Mouse (Mus musculus) limb, embryonic 14.5 days (tissue): ENCODE results near the gene Gltpd2. TPM values are rescaled to one million over a fixed set of nuclear protein-coding genes. Genes with fewer than 3 reads are reported as not detected.

Experiments
- ATAC-seq: fragments of 200-750 bp; cut with Nextera tagmentation; 2 replicates; pipeline ENCODE4 v1.8.0; 2017; ENCODE audit warnings: low read depth, moderate number of reproducible peaks, moderate TSS enrichment; ENCODE audit not compliant: low FRiP score
- DNase-seq: peaks from one replicate; pipeline ENCODE4 v3.0.0-alpha.2; 2015; ENCODE audit warnings: low spot score
- H3K27ac ChIP-seq: fragments of 300-500 bp; sonication (generic); replicated peaks from 2 replicates; pipeline ENCODE4 v1.5.1; 2014; ENCODE audit warnings: low read depth, mild to moderate bottlenecking, low read length, moderate library complexity, mixed read lengths
- H3K27me3 ChIP-seq: fragments of 300-500 bp; sonication (generic); 2 replicates; pipeline ENCODE4 v1.6.1; 2014; ENCODE audit warnings: low read length, mixed read lengths; ENCODE audit not compliant: control insufficient read depth, insufficient read depth
- H3K36me3 ChIP-seq: fragments of 300-500 bp; sonication (generic); 2 replicates; pipeline ENCODE4 v1.6.1; 2014; ENCODE audit warnings: mild to moderate bottlenecking, low read length, moderate library complexity, mixed read lengths; ENCODE audit not compliant: control insufficient read depth, insufficient read depth
- H3K4me1 ChIP-seq: fragments of 300-500 bp; sonication (generic); 2 replicates; pipeline ENCODE4 v1.6.1; 2014; ENCODE audit warnings: antibody characterized with exemption, low read length, mixed read lengths; ENCODE audit not compliant: control insufficient read depth, insufficient read depth
- H3K4me2 ChIP-seq: fragments of 300-500 bp; sonication (generic); replicated peaks from 2 replicates; pipeline ENCODE4 v1.6.1; 2014; ENCODE audit warnings: low read depth, mild to moderate bottlenecking, low read length, moderate library complexity; ENCODE audit not compliant: severe bottlenecking
- H3K4me3 ChIP-seq: fragments of 300-500 bp; sonication (generic); replicated peaks from 2 replicates; pipeline ENCODE4 v1.5.1; 2014; ENCODE audit warnings: low read length
- H3K9ac ChIP-seq: fragments of 300-500 bp; sonication (generic); 2 replicates; pipeline ENCODE4 v1.6.1; 2014; ENCODE audit warnings: mild to moderate bottlenecking, low read depth, low read length, moderate library complexity; ENCODE audit not compliant: severe bottlenecking
- H3K9me3 ChIP-seq: fragments of 300-500 bp; sonication (generic); 2 replicates; pipeline ENCODE4 v1.6.1; 2016; ENCODE audit warnings: low read length; ENCODE audit not compliant: control insufficient read depth
- POLR2A ChIP-seq: fragments of 200-500 bp; IDR thresholded peaks from 2 replicates; pipeline ENCODE4 v1.8.0; 2012; ENCODE audit warnings: inconsistent platforms, mild to moderate bottlenecking, moderate library complexity, borderline replicate concordance; ENCODE audit not compliant: insufficient read depth, insufficient read length; ENCODE audit errors: extremely low read depth
- WGBS: fragments of 180-500 bp; shearing (Covaris S2); extraction: QIAGEN DNeasy Blood & Tissue Kit; methylation state at CpG from one replicate; pipeline ENCODE4 v1.1.7; 2014; 5-methylcytosine and 5-hydroxymethylcytosine counted together
- polyA plus RNA-seq, 2 experiments: library from polyadenylated mRNA; depleted of rRNA in 1 of 2; stranded (reverse) in 1 of 2; unstranded in 1 of 2; fragments of >200 nt; fragmentation: Nextera tagmentation in 1 of 2; extraction: Ambion mirVana in 1 of 2; gene quantifications; 2 replicates each; pipeline versions ENCODE4 v1.2.1 to v1.2.3; 2012 to 2014

Gltpd2 gene
- polyA plus RNA-seq, 2 experiments: 0.24 to 0.73 TPM

DNA sequence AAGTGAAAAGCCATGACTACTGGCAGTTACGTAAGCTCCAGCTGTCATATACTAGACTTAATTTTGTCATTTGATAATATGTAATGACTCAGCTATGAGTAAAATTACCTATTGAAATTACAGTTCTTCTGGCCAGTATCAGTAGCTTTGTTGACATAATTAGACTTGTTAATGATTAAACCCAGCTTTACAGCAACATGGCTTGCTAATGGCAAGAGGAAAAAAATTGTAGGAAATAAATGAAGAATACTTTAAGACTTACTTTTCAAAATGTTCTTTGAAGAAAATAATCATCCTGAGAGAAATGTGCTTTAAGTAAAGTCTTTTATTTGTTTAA lies 18.6 kb upstream of the Gltpd2 start:
- no peaks in the 10 kb centered on the region for H3K4me1 ChIP-seq
- H3K27ac ChIP-seq: no peak overlapping the region
- DNase-seq (no peak), ATAC-seq (no peak)
- no peak overlapping the region for H3K4me3 ChIP-seq
- 92% methylated on average over 1 of the region's 1 CpGs for WGBS
- no peaks in the 10 kb centered on the region for H3K9me3 ChIP-seq
- H3K27me3 ChIP-seq: no peaks in the 10 kb centered on the region
- no peak overlapping the region for H3K4me2 ChIP-seq
- TF ChIP-seq POLR2A: no peak
- H3K9ac ChIP-seq: no peak overlapping the region
- H3K36me3 ChIP-seq: no peaks in the 10 kb centered on the region

DNA sequence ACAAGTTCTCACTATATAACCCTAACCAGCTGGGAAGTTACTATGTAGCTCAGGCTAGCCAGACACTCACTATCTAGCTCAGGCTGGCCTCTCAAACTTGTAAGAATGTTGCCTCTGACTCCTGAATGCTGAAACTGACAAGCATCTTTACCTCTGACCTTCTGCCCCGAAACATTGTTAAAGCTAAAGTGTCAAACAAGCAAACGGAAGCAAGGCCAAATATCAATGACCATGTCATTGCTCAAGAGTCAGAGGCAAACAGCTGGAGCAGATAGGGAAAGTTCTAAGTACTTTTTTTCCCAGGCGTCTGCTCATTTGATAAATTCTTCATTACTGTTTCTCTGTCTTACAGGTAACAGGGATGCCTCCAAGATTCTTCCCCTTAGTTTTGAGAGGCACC lies 17.0 kb upstream of the Gltpd2 start:
- H3K4me3 ChIP-seq: no peak overlapping the region
- no peak overlapping the region for H3K9ac ChIP-seq
- H3K27ac ChIP-seq: no peak overlapping the region
- no peak for ATAC-seq
- H3K36me3 ChIP-seq: no peaks in the 10 kb centered on the region
- no peak for TF ChIP-seq POLR2A
- no peaks in the 10 kb centered on the region for H3K9me3 ChIP-seq
- H3K27me3 ChIP-seq: no peaks in the 10 kb centered on the region
- H3K4me1 ChIP-seq: no peaks in the 10 kb centered on the region
- 72% methylated on average over 3 of the region's 3 CpGs for WGBS
- no peak for DNase-seq
- H3K4me2 ChIP-seq: no peak overlapping the region

DNA sequence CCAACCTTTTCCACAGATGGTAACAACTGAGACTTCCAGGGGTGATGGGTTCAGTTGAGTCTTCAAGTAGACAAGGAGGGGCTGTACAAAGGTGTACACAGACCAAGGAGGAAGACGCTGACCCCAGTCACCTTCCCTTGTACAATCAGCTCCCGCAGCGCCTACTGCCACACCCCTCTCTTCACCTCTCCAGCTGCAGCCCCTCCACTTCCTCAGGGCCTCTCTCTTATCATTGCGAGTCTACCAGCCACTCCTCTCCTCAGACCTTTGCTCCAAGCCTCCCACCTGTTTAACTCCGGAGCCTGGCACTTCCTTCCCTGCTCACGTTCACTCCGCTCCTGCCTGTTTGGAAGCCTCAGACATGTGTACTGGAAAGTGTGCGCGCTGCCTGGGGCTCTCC lies 14.0 kb upstream of the Gltpd2 start, which contains the start of gene Tm4sf5:
TSS of gene Tm4sf5 (plus strand) at position 275 of the 400 bp plus-strand sequence.
- no peak for TF ChIP-seq POLR2A
- no peak for DNase-seq
- 70% methylated on average over 9 of the region's 9 CpGs for WGBS
- Histone ChIP-seq H3K9ac (no peak within 1 kb of the TSS), H3K27me3 (no peaks in the 10 kb centered on the region), H3K27ac (no peak within 1 kb of the TSS), H3K9me3 (no peaks in the 10 kb centered on the region), H3K4me1 (no peaks in the 10 kb centered on the region; the same call in 1 of the 2 replicates), H3K4me3 (no peak within 1 kb of the TSS), H3K4me2 (no peak within 1 kb of the TSS), H3K36me3 (no peaks in the 10 kb centered on the region)
- no peak for ATAC-seq

DNA sequence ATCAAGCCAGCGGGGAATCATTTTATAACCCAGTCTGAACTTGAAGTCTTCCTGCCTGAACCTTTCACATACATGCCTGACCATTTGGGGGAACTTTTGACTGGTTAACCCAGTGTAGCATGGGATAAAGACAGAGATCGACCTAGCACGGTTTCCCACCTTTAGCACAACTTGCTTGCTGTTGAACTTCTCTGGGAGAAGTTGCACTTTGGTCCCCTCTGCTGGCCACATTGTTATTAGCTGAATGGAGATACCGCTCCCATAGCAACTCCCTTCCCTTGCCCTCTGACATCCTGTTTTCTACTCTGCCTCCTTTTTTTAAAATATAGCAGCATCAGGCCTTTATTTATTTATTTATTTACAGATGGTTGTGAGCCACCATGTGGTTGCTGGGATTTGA lies 12.6 kb upstream of the Gltpd2 start:
- ATAC-seq (no peak), DNase-seq (peak; percentile 73)
- no peaks in the 10 kb centered on the region for H3K9me3 ChIP-seq
- H3K27me3 ChIP-seq: no peaks in the 10 kb centered on the region
- no peak overlapping the region for H3K4me2 ChIP-seq
- no peak overlapping the region for H3K9ac ChIP-seq
- no peaks in the 10 kb centered on the region for H3K36me3 ChIP-seq
- no peak overlapping the region for H3K27ac ChIP-seq
- no peak overlapping the region for H3K4me3 ChIP-seq
- WGBS: 26% methylated on average over 4 of the region's 4 CpGs
- no peaks in the 10 kb centered on the region; the same call in 1 of the 2 replicates for H3K4me1 ChIP-seq
- TF ChIP-seq POLR2A: no peak

DNA sequence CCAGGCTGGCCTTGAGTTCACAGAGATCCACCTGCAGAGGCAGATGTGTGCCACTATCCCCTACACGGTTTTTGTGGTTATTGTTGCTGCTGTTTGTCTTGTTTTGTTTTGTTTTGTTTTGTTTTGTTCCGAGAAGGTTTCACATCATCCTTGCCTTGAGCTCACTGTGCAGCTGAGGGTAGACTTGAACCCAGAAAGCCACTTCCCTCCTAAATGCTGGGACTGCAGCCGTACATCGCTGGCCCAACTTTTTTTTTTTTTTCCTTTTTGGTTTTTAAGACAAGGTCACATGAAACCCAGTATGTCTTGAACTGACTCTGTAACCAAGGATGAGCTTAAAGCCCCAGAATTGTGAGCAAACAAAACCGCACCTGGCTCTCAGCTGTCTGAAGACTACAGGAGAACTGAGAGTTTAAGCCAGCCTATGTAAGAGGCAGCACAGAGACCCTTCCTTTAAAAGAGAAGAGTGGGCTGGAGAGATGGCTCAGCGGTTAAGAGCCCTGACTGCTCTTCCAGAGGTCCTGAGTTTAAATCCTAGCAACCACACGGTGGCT lies 12.0 kb upstream of the Gltpd2 start:
- no peak for DNase-seq
- Histone ChIP-seq H3K27ac (no peak overlapping the region), H3K9me3 (no peaks in the 10 kb centered on the region)

More for the DNA sequence above, 12.0 kb upstream of the Gltpd2 start:
- H3K36me3 ChIP-seq: no peaks in the 10 kb centered on the region
- WGBS: 68% methylated on average over 7 of the region's 7 CpGs
- H3K9ac ChIP-seq: no peak overlapping the region
- H3K27me3 ChIP-seq: no peaks in the 10 kb centered on the region
- ATAC-seq: no peak
- H3K4me1 ChIP-seq: no peaks in the 10 kb centered on the region; the same call in 1 of the 2 replicates
- no peak overlapping the region for H3K4me2 ChIP-seq
- H3K4me3 ChIP-seq: no peak overlapping the region
- TF ChIP-seq POLR2A: no peak
